ENCODE assay signal across 14 mouse cellular contexts in genomic region chr12:92294887-92295286, GRCm38 (mm10).
"Had no signal": no experiment of that assay in that cellular context is flagged by ENCODE, and none has a peak within 500 bp of the region (broad histone marks: within the 10 kb centered on the region; RNA-seq: fewer than 3 reads in every experiment).

No protein-coding gene starts in this region.

- DNase-seq: gastrocnemius, adult 2 months; gastrocnemius, postnatal 10 days; gastrocnemius, postnatal 25 days; heart, adult 18-20 months; heart, postnatal 10 days; heart, postnatal 4 days; kidney, adult 18-20 months; kidney, adult 8-10 months; kidney, postnatal 10 days; kidney, postnatal 25 days; kidney, postnatal 4 days; liver; liver, embryonic 13.5 days; liver, postnatal 0 days had no signal
